Mouse (Mus musculus): ENCODE results near the gene Twf2. TPM values are rescaled to one million over a fixed set of nuclear protein-coding genes. Genes with fewer than 3 reads are reported as not detected.

Twf2 gene
- polyA plus RNA-seq, 1 experiment from 2014 or later = 44.0 TPM

DNA sequence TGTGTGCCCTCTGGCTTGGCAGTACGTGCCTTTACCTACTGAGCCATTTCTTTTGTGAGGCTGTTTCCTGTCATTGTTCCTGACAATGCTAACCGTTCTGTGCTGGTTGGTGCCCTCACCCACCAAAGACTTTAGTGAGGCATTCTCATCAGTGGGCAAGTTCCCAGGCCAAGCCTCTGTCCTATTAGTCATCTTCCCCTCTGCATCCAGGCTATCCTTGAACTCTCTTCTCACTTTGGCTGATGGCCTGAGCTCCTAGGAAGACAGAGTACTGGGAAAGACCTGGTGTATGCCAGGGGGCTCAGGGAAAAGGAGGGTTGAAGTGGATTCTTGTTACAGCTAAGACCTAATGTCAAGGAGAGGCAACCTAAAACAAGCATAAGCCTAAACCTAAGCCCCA is 51.1 kb downstream of the Twf2 start:
- Histone ChIP-seq H3K9me3 (replicated peaks; ENCODE audit: low read length) (no peaks in the 10 kb centered on the region), H3K4me2 (ENCODE audit: low read length) (no peak overlapping the region), H3K27ac (no peak overlapping the region), H3K4me3 (replicated peaks; ENCODE audit: low read depth, low read length) (no peak overlapping the region), H3K27me3 (ENCODE audit: insufficient read depth, low read length) (no peaks in the 10 kb centered on the region), H3K36me3 (ENCODE audit: insufficient read depth, low read length) (no peaks in the 10 kb centered on the region), H3K9ac (ENCODE audit: low read depth, low read length) (no peak overlapping the region), H3K4me1 (replicated peaks; ENCODE audit: insufficient read depth, low read length) (no peaks in the 10 kb centered on the region)
- 71% methylated on average over 2 of the region's 2 CpGs for WGBS
- DNase-seq (ENCODE audit: low spot score) (no peak), ATAC-seq (replicated peaks; ENCODE audit: low FRiP score, low read depth) (no peak)
- TF ChIP-seq CTCF (IDR thresholded peaks at IDR 0.05; ENCODE audit: low read depth) = no peak

GRCm38 (mm10) chr9:106258412-106258811 is 55.5 kb downstream of the Twf2 start:
- 93% methylated on average over 4 of the region's 4 CpGs for WGBS

DNA sequence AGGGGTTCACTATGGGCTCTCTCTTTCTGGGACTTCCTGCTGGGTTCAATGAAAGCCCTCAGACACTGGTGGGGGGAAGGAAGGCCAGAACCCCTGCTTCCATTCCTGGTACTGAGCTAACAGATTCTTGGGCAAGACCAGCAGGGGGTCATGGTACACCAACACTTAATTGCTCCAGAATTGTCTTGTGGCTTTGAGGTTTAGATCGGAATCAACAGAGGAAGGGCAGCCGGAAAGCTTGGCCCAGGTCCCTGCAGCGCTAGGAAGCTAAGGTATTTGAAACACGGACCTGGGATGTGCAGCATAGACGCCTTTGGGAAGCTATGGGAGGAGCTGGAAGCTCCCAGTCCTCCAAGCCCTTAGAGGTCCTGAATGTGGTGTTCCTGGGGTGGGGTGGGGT is 56.1 kb downstream of the Twf2 start:
- WGBS = 71% methylated on average over 5 of the region's 5 CpGs
- ATAC-seq (replicated peaks; ENCODE audit: low FRiP score, low read depth) (no peak), DNase-seq (ENCODE audit: low spot score) (no peak)
- Histone ChIP-seq H3K36me3 (ENCODE audit: insufficient read depth, low read length) (no peaks in the 10 kb centered on the region), H3K27ac (no peak overlapping the region), H3K9ac (ENCODE audit: low read depth, low read length) (no peak overlapping the region), H3K4me2 (ENCODE audit: low read length) (no peak overlapping the region), H3K27me3 (ENCODE audit: insufficient read depth, low read length) (no peaks in the 10 kb centered on the region), H3K4me1 (replicated peaks; ENCODE audit: insufficient read depth, low read length) (no peaks in the 10 kb centered on the region), H3K4me3 (replicated peaks; ENCODE audit: low read depth, low read length) (no peak overlapping the region), H3K9me3 (replicated peaks; ENCODE audit: low read length) (no peaks in the 10 kb centered on the region)
- TF ChIP-seq CTCF (IDR thresholded peaks at IDR 0.05; ENCODE audit: low read depth) = no peak

More at GRCm38 (mm10) chr9:106258412-106258811, 55.5 kb downstream of the Twf2 start:
- no peak for ATAC-seq (replicated peaks; ENCODE audit: low FRiP score, low read depth)
- DNase-seq (ENCODE audit: low spot score) = no peak
- Histone ChIP-seq H3K4me1 (replicated peaks; ENCODE audit: insufficient read depth, low read length) (no peaks in the 10 kb centered on the region), H3K27ac (no peak overlapping the region), H3K9me3 (replicated peaks; ENCODE audit: low read length) (no peaks in the 10 kb centered on the region), H3K27me3 (ENCODE audit: insufficient read depth, low read length) (no peaks in the 10 kb centered on the region), H3K9ac (ENCODE audit: low read depth, low read length) (no peak overlapping the region), H3K4me2 (ENCODE audit: low read length) (no peak overlapping the region), H3K36me3 (ENCODE audit: insufficient read depth, low read length) (no peaks in the 10 kb centered on the region), H3K4me3 (replicated peaks; ENCODE audit: low read depth, low read length) (no peak overlapping the region)
- TF ChIP-seq CTCF (IDR thresholded peaks at IDR 0.05; ENCODE audit: low read depth) = no peak

GRCm38 (mm10) chr9:106261058-106261457 is 58.1 kb downstream of the Twf2 start:
- Histone ChIP-seq H3K4me3 (replicated peaks; ENCODE audit: low read depth, low read length) (no peak overlapping the region), H3K9me3 (replicated peaks; ENCODE audit: low read length) (no peaks in the 10 kb centered on the region), H3K27ac (no peak overlapping the region), H3K4me2 (ENCODE audit: low read length) (no peak overlapping the region), H3K4me1 (replicated peaks; ENCODE audit: insufficient read depth, low read length) (no peaks in the 10 kb centered on the region), H3K27me3 (ENCODE audit: insufficient read depth, low read length) (no peaks in the 10 kb centered on the region), H3K36me3 (ENCODE audit: insufficient read depth, low read length) (no peaks in the 10 kb centered on the region), H3K9ac (ENCODE audit: low read depth, low read length) (no peak overlapping the region)
- no peak for TF ChIP-seq CTCF (IDR thresholded peaks at IDR 0.05; ENCODE audit: low read depth)
- DNase-seq (ENCODE audit: low spot score) (no peak), ATAC-seq (replicated peaks; ENCODE audit: low FRiP score, low read depth) (no peak)
- WGBS = 70% methylated on average over 6 of the region's 6 CpGs

DNA sequence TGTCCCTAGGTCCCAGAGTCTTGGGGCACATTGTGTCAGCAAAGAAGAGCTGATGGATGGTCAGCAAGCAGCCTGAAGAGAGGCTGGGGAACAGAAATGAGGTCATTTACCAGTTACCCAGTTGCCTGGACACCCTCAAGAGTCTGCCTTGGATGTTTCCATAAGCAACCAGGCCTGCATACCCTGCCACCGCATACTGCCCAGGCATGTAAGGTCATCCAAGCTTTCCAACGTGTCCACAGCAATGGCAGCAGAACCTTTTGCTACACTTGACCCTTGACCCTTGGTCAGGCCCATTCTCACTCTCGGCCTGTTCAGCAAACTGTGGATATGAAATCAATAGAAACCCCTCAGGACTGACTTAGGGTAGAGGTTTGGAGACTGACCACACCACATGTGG is 58.6 kb downstream of the Twf2 start:
- H3K9ac ChIP-seq (ENCODE audit: low read depth, low read length) = no peak overlapping the region
- H3K27ac ChIP-seq = no peak overlapping the region
- H3K4me1 ChIP-seq (replicated peaks; ENCODE audit: insufficient read depth, low read length) = no peaks in the 10 kb centered on the region
- TF ChIP-seq CTCF (IDR thresholded peaks at IDR 0.05; ENCODE audit: low read depth) = no peak
- no peak overlapping the region for H3K4me2 ChIP-seq (ENCODE audit: low read length)
- H3K9me3 ChIP-seq (replicated peaks; ENCODE audit: low read length) = no peaks in the 10 kb centered on the region
- no peak overlapping the region for H3K4me3 ChIP-seq (replicated peaks; ENCODE audit: low read depth, low read length)
- H3K36me3 ChIP-seq (ENCODE audit: insufficient read depth, low read length) = no peaks in the 10 kb centered on the region
- ATAC-seq (replicated peaks; ENCODE audit: low FRiP score, low read depth) (no peak), DNase-seq (ENCODE audit: low spot score) (no peak)
- 77% methylated on average over 3 of the region's 3 CpGs for WGBS
- no peaks in the 10 kb centered on the region for H3K27me3 ChIP-seq (ENCODE audit: insufficient read depth, low read length)

GRCm38 (mm10) chr9:106262075-106262474 is 59.2 kb downstream of the Twf2 start:
- Histone ChIP-seq H3K36me3 (ENCODE audit: insufficient read depth, low read length) (no peaks in the 10 kb centered on the region), H3K4me1 (replicated peaks; ENCODE audit: insufficient read depth, low read length) (no peaks in the 10 kb centered on the region), H3K27ac (no peak overlapping the region), H3K4me2 (ENCODE audit: low read length) (no peak overlapping the region), H3K27me3 (ENCODE audit: insufficient read depth, low read length) (no peaks in the 10 kb centered on the region), H3K4me3 (replicated peaks; ENCODE audit: low read depth, low read length) (no peak overlapping the region), H3K9ac (ENCODE audit: low read depth, low read length) (no peak overlapping the region), H3K9me3 (replicated peaks; ENCODE audit: low read length) (no peaks in the 10 kb centered on the region)
- 79% methylated on average over 3 of the region's 3 CpGs for WGBS
- ATAC-seq (replicated peaks; ENCODE audit: low FRiP score, low read depth) (no peak), DNase-seq (ENCODE audit: low spot score) (no peak)
- TF ChIP-seq CTCF (IDR thresholded peaks at IDR 0.05; ENCODE audit: low read depth) = no peak

DNA sequence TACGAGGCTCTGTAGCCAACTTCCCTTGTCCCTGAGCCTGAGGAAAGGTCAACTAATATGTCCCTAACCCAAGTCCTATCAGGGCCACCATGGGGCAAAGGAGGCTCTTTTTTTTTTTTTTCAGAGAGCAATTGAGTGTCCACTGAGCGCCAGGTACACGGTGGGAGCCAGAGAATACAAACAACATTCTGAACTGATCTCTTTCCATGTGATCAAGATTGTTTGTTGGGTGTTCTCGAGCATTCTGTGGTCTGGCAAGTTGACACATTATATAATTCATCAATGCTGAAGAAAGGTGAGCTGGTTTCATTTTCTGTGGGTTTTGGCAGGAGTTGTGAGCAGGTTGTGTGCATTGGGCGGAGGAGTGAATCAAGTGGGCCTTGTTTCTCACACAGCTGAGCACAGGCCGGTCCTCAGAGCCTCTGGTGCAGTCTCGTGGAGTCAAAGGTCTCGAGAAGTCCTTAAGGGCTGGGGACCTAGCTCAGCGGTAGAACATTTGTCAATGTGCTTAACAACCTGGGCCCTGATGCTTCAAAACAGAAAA is 60.5 kb downstream of the Twf2 start:
- WGBS = 71% methylated on average over 9 of the region's 9 CpGs
- H3K4me3 ChIP-seq (replicated peaks; ENCODE audit: low read depth, low read length) = no peak overlapping the region
- no peaks in the 10 kb centered on the region for H3K9me3 ChIP-seq (replicated peaks; ENCODE audit: low read length)
- H3K9ac ChIP-seq (ENCODE audit: low read depth, low read length) = no peak overlapping the region
- H3K27ac ChIP-seq = no peak overlapping the region
- no peaks in the 10 kb centered on the region for H3K36me3 ChIP-seq (ENCODE audit: insufficient read depth, low read length)
- no peak for TF ChIP-seq CTCF (IDR thresholded peaks at IDR 0.05; ENCODE audit: low read depth)
- ATAC-seq (replicated peaks; ENCODE audit: low FRiP score, low read depth) (no peak), DNase-seq (ENCODE audit: low spot score) (no peak)
- no peaks in the 10 kb centered on the region for H3K4me1 ChIP-seq (replicated peaks; ENCODE audit: insufficient read depth, low read length)
- H3K27me3 ChIP-seq (ENCODE audit: insufficient read depth, low read length) = no peaks in the 10 kb centered on the region
- H3K4me2 ChIP-seq (ENCODE audit: low read length) = no peak overlapping the region

MicroRNAs encoded within 50 kb of the gene (microRNA counts, 519-probe panel; counts per million panel counts)
- 7,943 counts per million, percentile 98 among the panel's probes with 10 or more counts for microRNA mmu-let-7g

Small RNA genes within 50 kb of the gene (microRNA-seq; reads per million reads assigned to microRNA genes)
- 1.4 reads per million for gene Mir135a-1
- 61,765 reads per million, percentile 99 among the genes with 10 or more reads in this experiment for gene Mirlet7g

Other genes with a start within 250 kb of the Twf2 start
- 0.09 and 0.16 TPM in 2 replicates for gene Col6a5, start 242.5 kb upstream of the Twf2 start, polyA plus RNA-seq (2015; fragmentation: Nextera tagmentation; extraction: Ambion mirVana)
- 0.86 and 1.5 TPM in 2 replicates for gene Col6a4, start 106.3 kb upstream of the Twf2 start, polyA plus RNA-seq (2015; fragmentation: Nextera tagmentation; extraction: Ambion mirVana)
- gene Glyctk, start 45.0 kb upstream of the Twf2 start, polyA plus RNA-seq (2015; fragmentation: Nextera tagmentation; extraction: Ambion mirVana) = 11.5 and 14.4 TPM in 2 replicates
- gene Wdr82, start 32.2 kb upstream of the Twf2 start, polyA plus RNA-seq (2015; fragmentation: Nextera tagmentation; extraction: Ambion mirVana) = 16.9 and 18.5 TPM in 2 replicates
- gene Ppm1m, start 3.4 kb upstream of the Twf2 start, polyA plus RNA-seq (2015; fragmentation: Nextera tagmentation; extraction: Ambion mirVana) = 33.2 and 35.5 TPM in 2 replicates
- gene Tlr9, start 19.5 kb downstream of the Twf2 start, polyA plus RNA-seq (2015; fragmentation: Nextera tagmentation; extraction: Ambion mirVana) = 0.06 and 0.07 TPM in 2 replicates
- gene Alas1, start 45.5 kb downstream of the Twf2 start, polyA plus RNA-seq (2015; fragmentation: Nextera tagmentation; extraction: Ambion mirVana) = 142 and 152 TPM in 2 replicates
- 13.1 and 14.5 TPM in 2 replicates for gene Poc1a, start 78.0 kb downstream of the Twf2 start, polyA plus RNA-seq (2015; fragmentation: Nextera tagmentation; extraction: Ambion mirVana)
- 15.1 and 15.8 TPM in 2 replicates for gene Dusp7, start 165.5 kb downstream of the Twf2 start, polyA plus RNA-seq (2015; fragmentation: Nextera tagmentation; extraction: Ambion mirVana)
- 1,104 and 1,207 TPM in 2 replicates for gene Rpl29, start 226.3 kb downstream of the Twf2 start, polyA plus RNA-seq (2015; fragmentation: Nextera tagmentation; extraction: Ambion mirVana)
- gene Acy1, start 235.2 kb downstream of the Twf2 start, polyA plus RNA-seq (2015; fragmentation: Nextera tagmentation; extraction: Ambion mirVana) = 62.9 and 67.0 TPM in 2 replicates
- gene Abhd14b, start 244.4 kb downstream of the Twf2 start, polyA plus RNA-seq (2015; fragmentation: Nextera tagmentation; extraction: Ambion mirVana) = 72.8 and 75.2 TPM in 2 replicates
- gene Abhd14a, start 244.6 kb downstream of the Twf2 start, polyA plus RNA-seq (2015; fragmentation: Nextera tagmentation; extraction: Ambion mirVana) = 57.0 and 60.8 TPM in 2 replicates

All from kidney, postnatal 0 days (tissue).